ENCODE assay signal across 17 mouse cellular contexts in the genomic region with DNA sequence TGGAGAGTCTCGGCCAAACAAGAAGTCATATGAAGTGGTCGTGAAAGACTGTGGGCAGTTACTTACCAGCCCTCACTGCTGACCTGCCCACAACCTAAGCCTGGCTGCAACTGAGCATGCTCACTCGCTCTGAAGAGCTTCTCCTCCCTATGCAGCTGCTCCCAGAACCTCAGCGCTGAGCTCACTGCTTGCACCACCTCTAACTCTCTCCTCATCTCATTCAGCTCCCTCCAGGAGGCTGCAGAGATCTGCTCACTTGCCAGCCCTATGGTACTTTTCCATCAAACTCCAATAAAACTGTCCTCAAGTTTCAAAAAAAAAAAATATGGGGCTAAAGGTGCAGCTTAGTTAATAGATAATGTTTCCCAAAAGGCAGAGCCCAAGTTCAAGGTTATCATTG.
A peak's percentile ranks its signal among the peaks of the same experiment; 100 is the strongest.
DNase-seq lines count a peak whose midpoint lies in the region; ATAC-seq and TF ChIP-seq lines count a peak whose summit lies in the region.
"Had no signal": no experiment of that assay in that cellular context is flagged by ENCODE, and none has a peak within 500 bp of the region (broad histone marks: within the 10 kb centered on the region; RNA-seq: fewer than 3 reads in every experiment).

No protein-coding gene starts in this region.

- 32% methylated on average over 4 of the region's 4 CpGs for WGBS in liver, adult 2 months
- WGBS in liver, embryonic 11.5 days = 45% methylated on average over 4 of the region's 4 CpGs
- WGBS in neural tube, embryonic 14.5 days = 46% methylated on average over 4 of the region's 4 CpGs
- WGBS in neural tube, embryonic 15.5 days = 49% methylated on average over 4 of the region's 4 CpGs
- WGBS in hindbrain, embryonic 14.5 days = 55% methylated on average over 4 of the region's 4 CpGs
- WGBS in forebrain, embryonic 11.5 days = 56% methylated on average over 4 of the region's 4 CpGs

- no peaks in the 10 kb centered on the region for H3K36me3 ChIP-seq in liver, adult 2 months (ENCODE audit: control insufficient read depth, insufficient read depth, low read length)
- H3K36me3 ChIP-seq in liver, embryonic 11.5 days (ENCODE audit: control insufficient read depth, insufficient read depth, low read length) = no peaks in the 10 kb centered on the region
- H3K36me3 ChIP-seq in neural tube, embryonic 14.5 days (ENCODE audit: control insufficient read depth, insufficient read depth, low read length) = no peaks in the 10 kb centered on the region
- no peaks in the 10 kb centered on the region for H3K36me3 ChIP-seq in neural tube, embryonic 15.5 days
- no peaks in the 10 kb centered on the region for H3K36me3 ChIP-seq in hindbrain, embryonic 14.5 days (replicated peaks; ENCODE audit: control insufficient read depth, insufficient read depth)
- H3K36me3 ChIP-seq in forebrain, embryonic 11.5 days (ENCODE audit: control insufficient read depth, insufficient read depth, low read length) = no peaks in the 10 kb centered on the region
- H3K36me3 ChIP-seq: heart, embryonic 12.5 days; hindbrain, embryonic 15.5 days; liver, embryonic 13.5 days; midbrain, embryonic 15.5 days had no signal

- no peak overlapping the region for H3K4me2 ChIP-seq in liver, embryonic 11.5 days
- H3K4me2 ChIP-seq in neural tube, embryonic 14.5 days (ENCODE audit: low read depth, low read length) = no peak overlapping the region
- H3K4me2 ChIP-seq in neural tube, embryonic 15.5 days = no peak overlapping the region
- H3K4me2 ChIP-seq in hindbrain, embryonic 14.5 days (replicated peaks) = no peak overlapping the region
- no peak overlapping the region for H3K4me2 ChIP-seq in forebrain, embryonic 11.5 days (ENCODE audit: low read depth, low read length, severe bottlenecking)
- H3K4me2 ChIP-seq: heart, embryonic 12.5 days; hindbrain, embryonic 15.5 days; liver, embryonic 13.5 days; midbrain, embryonic 15.5 days had no signal

- no peaks in the 10 kb centered on the region for H3K9me3 ChIP-seq in liver, embryonic 11.5 days (ENCODE audit: control insufficient read depth, low read length)
- H3K9me3 ChIP-seq in neural tube, embryonic 14.5 days (ENCODE audit: control insufficient read depth, low read length) = no peaks in the 10 kb centered on the region
- H3K9me3 ChIP-seq in neural tube, embryonic 15.5 days (replicated peaks) = no peaks in the 10 kb centered on the region
- H3K9me3 ChIP-seq in hindbrain, embryonic 14.5 days (ENCODE audit: control insufficient read depth, low read length) = no peaks in the 10 kb centered on the region
- H3K9me3 ChIP-seq in forebrain, embryonic 11.5 days (ENCODE audit: control insufficient read depth, low read length) = no peaks in the 10 kb centered on the region
- H3K9me3 ChIP-seq: heart, embryonic 12.5 days; hindbrain, embryonic 15.5 days; liver, embryonic 13.5 days; midbrain, embryonic 15.5 days had no signal

- peak overlapping the region; percentile 68 for H3K27ac ChIP-seq in liver, adult 2 months (replicated peaks; ENCODE audit: insufficient read depth, low read depth, low read length)
- no peak overlapping the region for H3K27ac ChIP-seq in liver, embryonic 11.5 days (ENCODE audit: low read depth, low read length)
- H3K27ac ChIP-seq in neural tube, embryonic 14.5 days (ENCODE audit: low read depth, low read length) = no peak overlapping the region
- no peak overlapping the region for H3K27ac ChIP-seq in neural tube, embryonic 15.5 days (replicated peaks)
- H3K27ac ChIP-seq in hindbrain, embryonic 14.5 days = no peak overlapping the region
- H3K27ac ChIP-seq in forebrain, embryonic 11.5 days (ENCODE audit: low read depth, low read length) = no peak overlapping the region
- H3K27ac ChIP-seq: hindbrain, embryonic 15.5 days; liver, embryonic 13.5 days; midbrain, embryonic 15.5 days had no signal

- peaks cover 26% of the 10 kb centered on the region for H3K4me1 ChIP-seq in liver, adult 2 months (ENCODE audit: control insufficient read depth, insufficient read depth, low read length)
- H3K4me1 ChIP-seq in liver, embryonic 11.5 days (replicated peaks; ENCODE audit: control insufficient read depth, insufficient read depth, low read length) = no peaks in the 10 kb centered on the region
- no peaks in the 10 kb centered on the region for H3K4me1 ChIP-seq in neural tube, embryonic 14.5 days (ENCODE audit: control insufficient read depth, insufficient read depth, low read length)
- H3K4me1 ChIP-seq in neural tube, embryonic 15.5 days = peaks cover 3% of the 10 kb centered on the region; the same call in 1 of the 2 replicates
- no peaks in the 10 kb centered on the region for H3K4me1 ChIP-seq in hindbrain, embryonic 14.5 days (replicated peaks; ENCODE audit: control insufficient read depth, insufficient read depth, low read length)
- no peaks in the 10 kb centered on the region for H3K4me1 ChIP-seq in forebrain, embryonic 11.5 days (replicated peaks; ENCODE audit: control insufficient read depth, insufficient read depth, low read length)
- H3K4me1 ChIP-seq: hindbrain, embryonic 15.5 days; liver, embryonic 13.5 days; midbrain, embryonic 15.5 days had no signal

- peak overlapping the region; percentile 17 for H3K9ac ChIP-seq in liver, adult 2 months (ENCODE audit: low read depth, low read length)
- no peak overlapping the region for H3K9ac ChIP-seq in liver, embryonic 11.5 days (ENCODE audit: low read depth, low read length)
- no peak overlapping the region for H3K9ac ChIP-seq in neural tube, embryonic 14.5 days (replicated peaks; ENCODE audit: low read depth, low read length)
- H3K9ac ChIP-seq in neural tube, embryonic 15.5 days (replicated peaks) = no peak overlapping the region
- H3K9ac ChIP-seq in hindbrain, embryonic 14.5 days = no peak overlapping the region
- no peak overlapping the region for H3K9ac ChIP-seq in forebrain, embryonic 11.5 days (ENCODE audit: low read length)
- H3K9ac ChIP-seq: heart, embryonic 12.5 days; hindbrain, embryonic 15.5 days; liver, embryonic 13.5 days; midbrain, embryonic 15.5 days had no signal

- DNase-seq in liver, adult 2 months (ENCODE audit: extremely low read depth, low read depth, low spot score) = peak; percentile 96
- DNase-seq in liver, embryonic 11.5 days (ENCODE audit: low spot score) = no peak
- DNase-seq in kidney, postnatal 10 days = peak; percentile 24
- no peak for DNase-seq in hindbrain, embryonic 14.5 days (ENCODE audit: low spot score)
- DNase-seq in forebrain, embryonic 11.5 days (ENCODE audit: low spot score) = no peak
- DNase-seq: adrenal gland, adult 2 months; cerebellum, adult 11-12 months; cerebellum, postnatal 36 days; liver, embryonic 13.5 days had no signal

- peak overlapping the region; percentile 3 for H3K4me3 ChIP-seq in liver, adult 2 months (ENCODE audit: insufficient read depth, low read depth, low read length)
- no peak overlapping the region for H3K4me3 ChIP-seq in liver, embryonic 11.5 days (ENCODE audit: low read depth, low read length)
- H3K4me3 ChIP-seq in neural tube, embryonic 14.5 days (ENCODE audit: low read depth, low read length) = no peak overlapping the region
- H3K4me3 ChIP-seq in neural tube, embryonic 15.5 days (replicated peaks) = no peak overlapping the region
- H3K4me3 ChIP-seq in hindbrain, embryonic 14.5 days (replicated peaks; ENCODE audit: low read length) = no peak overlapping the region
- H3K4me3 ChIP-seq in forebrain, embryonic 11.5 days (ENCODE audit: low read depth, low read length) = no peak overlapping the region
- H3K4me3 ChIP-seq: erythroblast, embryonic 14.5 days; heart, embryonic 12.5 days; hindbrain, embryonic 15.5 days; liver, embryonic 13.5 days; midbrain, embryonic 15.5 days had no signal

- peaks cover 6% of the 10 kb centered on the region; the same call in 1 of the 2 replicates for H3K79me2 ChIP-seq in liver, adult 2 months (ENCODE audit: control insufficient read depth, insufficient read depth, low read length)

- no peak for ATAC-seq in liver, embryonic 11.5 days (replicated peaks; ENCODE audit: low FRiP score)
- ATAC-seq in neural tube, embryonic 14.5 days (ENCODE audit: low read depth) = peak; percentile 14; the same call in 1 of the 2 replicates
- ATAC-seq in neural tube, embryonic 15.5 days (ENCODE audit: low FRiP score) = no peak
- ATAC-seq in hindbrain, embryonic 14.5 days (ENCODE audit: low FRiP score) = no peak
- ATAC-seq in forebrain, embryonic 11.5 days (replicated peaks; ENCODE audit: low FRiP score) = no peak
- ATAC-seq: CD4-positive, CD25-positive, alpha-beta regulatory T cell, adult 4 months; forebrain, embryonic 16.5 days; midbrain, embryonic 15.5 days had no signal

- no peak for TF ChIP-seq POLR2A in liver, adult 2 months (IDR thresholded peaks at IDR 0.05; ENCODE audit: extremely low read depth, insufficient read depth, low read length)

- TF ChIP-seq CTCF in liver, adult 2 months (IDR thresholded peaks at IDR 0.05; ENCODE audit: low read depth, low read length) = no peak

- no peaks in the 10 kb centered on the region for H3K27me3 ChIP-seq in liver, adult 2 months (ENCODE audit: control insufficient read depth, insufficient read depth, low read length)
- H3K27me3 ChIP-seq in liver, embryonic 11.5 days (replicated peaks; ENCODE audit: control insufficient read depth, insufficient read depth, low read length) = no peaks in the 10 kb centered on the region
- H3K27me3 ChIP-seq in neural tube, embryonic 14.5 days (ENCODE audit: control insufficient read depth, insufficient read depth, low read length) = no peaks in the 10 kb centered on the region
- H3K27me3 ChIP-seq in neural tube, embryonic 15.5 days (replicated peaks) = no peaks in the 10 kb centered on the region
- no peaks in the 10 kb centered on the region for H3K27me3 ChIP-seq in hindbrain, embryonic 14.5 days (ENCODE audit: control insufficient read depth, insufficient read depth, low read length)
- no peaks in the 10 kb centered on the region for H3K27me3 ChIP-seq in forebrain, embryonic 11.5 days (ENCODE audit: control insufficient read depth, insufficient read depth, low read length)
- H3K27me3 ChIP-seq: heart, embryonic 12.5 days; hindbrain, embryonic 15.5 days; liver, embryonic 13.5 days; midbrain, embryonic 15.5 days had no signal

Comparison
In these comparisons a context has a peak if more than half of its experiments do, and no peak if none do; other contexts are left out.
1. DNase-seq: peak in liver, adult 2 months (single experiment) and kidney, postnatal 10 days (single experiment); none in liver, embryonic 11.5 days (single experiment), hindbrain, embryonic 14.5 days (single experiment) and forebrain, embryonic 11.5 days (single experiment).